Mouse (Mus musculus): ENCODE measurements at regions not wholly inside any gene's neighbourhood (a gene's known extent, or its start where the extent isn't known, plus 50 kb on each side); places are given as distances from the start of the nearest gene placed in this dataset.

- DNase-seq (ENCODE audit: low spot score in 2 of 2) = no peak
Measured at GRCm38 (mm10) chr14:55301996-55302395, 80.2 kb downstream of the Dhrs2 start.

- DNase-seq (ENCODE audit: low spot score in 2 of 2) = no peak
Measured at GRCm38 (mm10) chr14:55313615-55314014, 91.8 kb downstream of the Dhrs2 start.

- DNase-seq (ENCODE audit: low spot score in 2 of 2) = no peak
Measured at GRCm38 (mm10) chr14:55323897-55324296, 102.1 kb downstream of the Dhrs2 start.

- no peak for DNase-seq (ENCODE audit: low spot score in 2 of 2)
Measured at GRCm38 (mm10) chr14:55324335-55324734, 102.5 kb downstream of the Dhrs2 start.

- DNase-seq (ENCODE audit: low spot score in 2 of 2) = no peak
Measured at GRCm38 (mm10) chr14:55333812-55334211, 112.0 kb downstream of the Dhrs2 start.

- no peak for DNase-seq (ENCODE audit: low spot score in 2 of 2)
Measured at GRCm38 (mm10) chr14:55334305-55334704, 112.5 kb downstream of the Dhrs2 start.

- no peak for DNase-seq (ENCODE audit: low spot score in 2 of 2)
Measured at GRCm38 (mm10) chr14:55335586-55335985, 113.8 kb downstream of the Dhrs2 start.

- DNase-seq (ENCODE audit: low spot score in 2 of 2) = peak in 1 of 2 experiments; percentile 15
Measured at GRCm38 (mm10) chr14:55336451-55337195, 114.8 kb downstream of the Dhrs2 start.

- no peak for DNase-seq (ENCODE audit: low spot score in 2 of 2)
Measured at GRCm38 (mm10) chr14:55338010-55338409, 116.2 kb downstream of the Dhrs2 start.

- no peak for DNase-seq (ENCODE audit: low spot score in 2 of 2)
Measured at GRCm38 (mm10) chr14:55338500-55338899, 116.7 kb downstream of the Dhrs2 start.

- DNase-seq (ENCODE audit: low spot score in 2 of 2) = no peak
Measured at GRCm38 (mm10) chr14:55339036-55339614, 117.3 kb downstream of the Dhrs2 start.

- no peak for DNase-seq (ENCODE audit: low spot score in 2 of 2)
Measured at GRCm38 (mm10) chr14:55343341-55343740, 121.5 kb downstream of the Dhrs2 start.

GRCm38 (mm10) chr14:55343914-55344313 lies 122.1 kb downstream of the Dhrs2 start:
- DNase-seq (ENCODE audit: low spot score in 2 of 2) = no peak

- DNase-seq (ENCODE audit: low spot score in 2 of 2) = no peak
Measured at GRCm38 (mm10) chr14:55345091-55345490, 123.3 kb downstream of the Dhrs2 start.

- DNase-seq (ENCODE audit: low spot score in 2 of 2) = peak in 1 of 2 experiments; percentile 32
Measured at GRCm38 (mm10) chr14:55348098-55348497, 126.3 kb downstream of the Dhrs2 start.

- DNase-seq (ENCODE audit: low spot score in 2 of 2) = no peak
Measured at GRCm38 (mm10) chr14:55357258-55357657, 121.3 kb upstream of the Dhrs4 start.

GRCm38 (mm10) chr14:55358429-55358828 lies 120.1 kb upstream of the Dhrs4 start:
- no peak for DNase-seq (ENCODE audit: low spot score in 2 of 2)

GRCm38 (mm10) chr14:55362316-55362715 lies 116.2 kb upstream of the Dhrs4 start:
- no peak for DNase-seq (ENCODE audit: low spot score in 2 of 2)

- DNase-seq (ENCODE audit: low spot score in 2 of 2) = no peak
Measured at GRCm38 (mm10) chr14:55362757-55363156, 115.8 kb upstream of the Dhrs4 start.

- DNase-seq (ENCODE audit: low spot score in 2 of 2) = no peak
Measured at GRCm38 (mm10) chr14:55370384-55370783, 108.2 kb upstream of the Dhrs4 start.

- DNase-seq (ENCODE audit: low spot score in 2 of 2) = peak; percentile 36 to 60
Measured at GRCm38 (mm10) chr14:55372960-55373359, 105.6 kb upstream of the Dhrs4 start.

- peak; percentile 20 to 58 for DNase-seq (ENCODE audit: low spot score in 2 of 2)
Measured at GRCm38 (mm10) chr14:55386773-55387172, 91.8 kb upstream of the Dhrs4 start.

- DNase-seq (ENCODE audit: low spot score in 2 of 2) = no peak
Measured at GRCm38 (mm10) chr14:55387378-55387777, 91.2 kb upstream of the Dhrs4 start.

Measured in left cerebral cortex, adult 9 months (tissue).